Mouse (Mus musculus): ENCODE data around the gene Csf2ra.
A peak's percentile ranks its signal among the peaks of the same experiment; 100 is the strongest.
"Not testable (repeated sequence)": the region's sequence is repeated elsewhere in the genome, so short reads cannot be mapped to it uniquely, and the experiment has no call there.

Csf2ra gene

GRCm38 (mm10) chr19:61224678-61225525 is 3.3 kb downstream of the Csf2ra start:
- peak; percentile 11 for DNase-seq

GRCm38 (mm10) chr19:61223706-61224328 is 4.4 kb downstream of the Csf2ra start:
- no peak for DNase-seq

- DNase-seq: not testable (repeated sequence)
These were observed 20.7 kb downstream of the Csf2ra start for GRCm38 (mm10) chr19:61207506-61207905.

- peak; percentile 9 for DNase-seq
These were observed 28.4 kb downstream of the Csf2ra start for GRCm38 (mm10) chr19:61199836-61200235.

GRCm38 (mm10) chr19:61199316-61199715 is 28.9 kb downstream of the Csf2ra start:
- DNase-seq: peak; percentile 74

- not testable (repeated sequence) for DNase-seq
These were observed 44.6 kb downstream of the Csf2ra start, which contains the start of gene Gm6020 for GRCm38 (mm10) chr19:61183590-61183989. Gene Gm6020 (plus strand): TSS chr19:61183890.

- DNase-seq: no peak
These were observed 52.4 kb downstream of the Csf2ra start, which contains the start of gene Gm7102 for GRCm38 (mm10) chr19:61175756-61176324. Gene Gm7102 (minus strand): TSS chr19:61176309.

All from cerebellum, adult 8-10 months (tissue).